Comparison of ENCODE assay signal across 12 mouse cellular contexts in the genomic region with DNA sequence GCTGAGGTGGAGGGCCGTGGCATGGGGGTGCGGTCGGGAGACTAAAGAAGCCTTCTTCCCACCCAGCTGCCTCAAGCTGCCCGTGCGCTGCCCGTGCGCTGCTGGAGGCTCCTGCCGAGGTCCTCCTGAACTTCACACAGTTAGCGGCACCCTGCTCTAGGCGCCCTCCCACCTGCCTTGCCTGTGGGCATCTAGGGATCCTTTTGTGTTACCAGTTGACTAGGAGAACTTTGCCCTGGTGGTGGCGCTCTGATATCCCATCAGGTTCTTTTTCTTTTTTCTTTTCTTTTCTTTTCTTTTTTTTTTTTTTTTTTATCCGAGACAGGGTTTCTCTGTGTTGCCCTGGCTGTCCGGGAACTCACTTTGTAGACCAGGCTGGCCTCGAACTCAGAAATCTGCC. TPM values are rescaled to one million over a fixed set of nuclear protein-coding genes. Genes with fewer than 3 reads are reported as not detected.
DNase-seq lines count a peak whose midpoint lies in the region; ATAC-seq and TF ChIP-seq lines count a peak whose summit lies in the region.
"Had no signal": no experiment of that assay in that cellular context is flagged by ENCODE, and none has a peak within 500 bp of the region (broad histone marks: within the 10 kb centered on the region; RNA-seq: fewer than 3 reads in every experiment).

No protein-coding gene starts in this region.

- H3K27ac ChIP-seq in heart, embryonic 16.5 days (ENCODE audit: low read length): no peak overlapping the region
- no peak overlapping the region for H3K27ac ChIP-seq in ES-E14 (ENCODE audit: insufficient read depth, low read depth, low read length, poor library complexity, severe bottlenecking)
- no peak overlapping the region for H3K27ac ChIP-seq in embryonic facial prominence, embryonic 12.5 days
- no peak overlapping the region for H3K27ac ChIP-seq in liver, embryonic 12.5 days
- H3K27ac ChIP-seq: midbrain, embryonic 12.5 days had no signal

- no peak overlapping the region for H3K9ac ChIP-seq in heart, embryonic 16.5 days (ENCODE audit: low read length)
- peak overlapping the region; percentile 72 for H3K9ac ChIP-seq in ES-E14 (ENCODE audit: insufficient read depth, low read depth, low read length, poor library complexity, severe bottlenecking)
- H3K9ac ChIP-seq in embryonic facial prominence, embryonic 12.5 days: no peak overlapping the region
- no peak overlapping the region for H3K9ac ChIP-seq in liver, embryonic 12.5 days
- H3K9ac ChIP-seq: midbrain, embryonic 12.5 days had no signal

- H3K27me3 ChIP-seq in heart, embryonic 16.5 days (ENCODE audit: control insufficient read depth, insufficient read depth, low read length): peaks cover 2% of the 10 kb centered on the region; the same call in 1 of the 2 replicates
- H3K27me3 ChIP-seq in embryonic facial prominence, embryonic 12.5 days: no peaks in the 10 kb centered on the region; the same call in 1 of the 2 replicates
- H3K27me3 ChIP-seq in liver, embryonic 12.5 days (replicated peaks): peaks cover 14% of the 10 kb centered on the region

- no peak overlapping the region for H3K4me3 ChIP-seq in heart, embryonic 16.5 days (ENCODE audit: low read length)
- H3K4me3 ChIP-seq in ES-E14 (ENCODE audit: insufficient read depth in 1 of 2, low read depth in 1 of 2, low read length in 2 of 2, poor library complexity in 1 of 2, severe bottlenecking in 1 of 2): peak overlapping the region; percentile 59 to 60
- no peak overlapping the region for H3K4me3 ChIP-seq in embryonic facial prominence, embryonic 12.5 days
- H3K4me3 ChIP-seq in liver, embryonic 12.5 days: no peak overlapping the region
- H3K4me3 ChIP-seq: midbrain, embryonic 12.5 days had no signal

- 0 out of 2 replicates have a peak, but pooled peaks cover 5% of the 10 kb centered on the region for H3K4me1 ChIP-seq in heart, embryonic 16.5 days (ENCODE audit: control insufficient read depth, insufficient read depth, low read length)
- H3K4me1 ChIP-seq in ES-E14 (ENCODE audit: control insufficient read depth in 2 of 2, insufficient read depth in 2 of 2, low read length in 2 of 2, poor library complexity in 1 of 2): peaks cover 0 to 5% of the 10 kb centered on the region in 2 experiments; a peak in 2 of 4 replicates
- peaks cover 6% of the 10 kb centered on the region; the same call in 1 of the 2 replicates for H3K4me1 ChIP-seq in embryonic facial prominence, embryonic 12.5 days
- peaks cover 6% of the 10 kb centered on the region for H3K4me1 ChIP-seq in liver, embryonic 12.5 days

- intact Hi-C loops in heart, postnatal 14 days (cut with DNase I): loop anchor here (5.0 kb wide), 1 partner anchor 111 kb away; no protein-coding TSS in a partner anchor

- in situ Hi-C loops in ES-E14 (cut with MboI; ENCODE audit: low sequenced_read_pairs in 2 of 2, unreplicated experiment in 2 of 2): no loop called here

- H3K4me2 ChIP-seq in heart, embryonic 16.5 days (ENCODE audit: low read depth, low read length): peak overlapping the region; percentile 23; the same call in 1 of the 2 replicates
- H3K4me2 ChIP-seq in embryonic facial prominence, embryonic 12.5 days (replicated peaks): peak overlapping the region; percentile 20; the same call in 1 of the 2 replicates
- peak overlapping the region; percentile 17; the same call in 1 of the 2 replicates for H3K4me2 ChIP-seq in liver, embryonic 12.5 days

- 32% methylated on average over 14 of the region's 14 CpGs for WGBS in heart, embryonic 16.5 days
- 36% methylated on average over 14 of the region's 14 CpGs for WGBS in embryonic facial prominence, embryonic 12.5 days
- WGBS in liver, embryonic 12.5 days (ENCODE audit: insufficient replicate concordance): 45% methylated on average over 14 of the region's 14 CpGs

- no peaks in the 10 kb centered on the region for H3K36me3 ChIP-seq in heart, embryonic 16.5 days (ENCODE audit: control insufficient read depth, insufficient read depth)
- H3K36me3 ChIP-seq in ES-E14 (ENCODE audit: control insufficient read depth, insufficient read depth, low read length, poor library complexity, severe bottlenecking): no peaks in the 10 kb centered on the region
- no peaks in the 10 kb centered on the region for H3K36me3 ChIP-seq in embryonic facial prominence, embryonic 12.5 days
- H3K36me3 ChIP-seq in liver, embryonic 12.5 days: no peaks in the 10 kb centered on the region
- H3K36me3 ChIP-seq: midbrain, embryonic 12.5 days had no signal

- no peak for DNase-seq in heart, postnatal 14 days
- DNase-seq in ES-E14 (ENCODE audit: low read depth, low spot score): peak; percentile 42
- DNase-seq in urinary bladder, postnatal 14 days (ENCODE audit: low spot score): no peak
- no peak for DNase-seq in spleen, postnatal 36 days (ENCODE audit: low spot score in 2 of 2)
- no peak for DNase-seq in layer of hippocampus, adult 11-12 months (ENCODE audit: low spot score)

- H3K9me3 ChIP-seq in heart, embryonic 16.5 days (replicated peaks; ENCODE audit: control insufficient read depth, low read length): no peaks in the 10 kb centered on the region
- no peaks in the 10 kb centered on the region for H3K9me3 ChIP-seq in ES-E14 (ENCODE audit: control insufficient read depth, insufficient read depth, low read depth, low read length)
- H3K9me3 ChIP-seq in embryonic facial prominence, embryonic 12.5 days: no peaks in the 10 kb centered on the region
- no peaks in the 10 kb centered on the region for H3K9me3 ChIP-seq in liver, embryonic 12.5 days (replicated peaks)
- H3K9me3 ChIP-seq: midbrain, embryonic 12.5 days had no signal

- ATAC-seq in heart, embryonic 16.5 days (replicated peaks; ENCODE audit: extremely low read depth, insufficient read depth, low FRiP score): no peak
- no peak for ATAC-seq in embryonic facial prominence, embryonic 12.5 days (ENCODE audit: insufficient number of reproducible peaks, insufficient read depth, low FRiP score, low TSS enrichment)
- ATAC-seq in liver, embryonic 12.5 days: no peak

TF ChIP-seq in ES-E14, 5 proteins besides CTCF, POLR2A, EP300 and RAD21:
- TF ChIP-seq ZNF384 (IDR thresholded peaks at IDR 0.05; ENCODE audit: low read depth, low read length): 0 out of 2 replicates have a peak, but pooled peaks have one; percentile 61
- TF ChIP-seq CHD2 (IDR thresholded peaks at IDR 0.05; ENCODE audit: low read depth, low read length): no peak
TF ChIP-seq in ES-E14: peak in this region for 1.

RNA-seq across cellular contexts. Expression of gene Ifnl2, which starts 19.4 kb away (rescaled TPM):
- polyA plus RNA-seq in heart, embryonic 16.5 days (2015; fragmentation: Nextera tagmentation; extraction: Ambion mirVana): not detected in 2 replicates
- not detected for total RNA-seq in heart, postnatal 14 days (2021)
- total RNA-seq in ES-E14 (2012; rRNA removed): not detected in 2 replicates
- not detected in 2 replicates for polyA plus RNA-seq in embryonic facial prominence, embryonic 12.5 days (2016; fragmentation: Nextera tagmentation; extraction: Ambion mirVana)
- polyA plus RNA-seq in liver, embryonic 12.5 days (2016; fragmentation: Nextera tagmentation; extraction: Ambion mirVana): not detected in 2 replicates
- total RNA-seq: gastrocnemius, adult 8-10 months; left cerebral cortex, adult 18-20 months had no signal
- polyA plus RNA-seq: midbrain, embryonic 12.5 days; spleen, adult 2 months had no signal

RNA-seq across cellular contexts. Expression of gene Ifnl3, which starts 31.7 kb away (rescaled TPM):
- polyA plus RNA-seq in heart, embryonic 16.5 days (2015; fragmentation: Nextera tagmentation; extraction: Ambion mirVana): not detected in 2 replicates
- total RNA-seq in heart, postnatal 14 days (2021): not detected
- not detected in 2 replicates for total RNA-seq in ES-E14 (2012; rRNA removed)
- not detected in 2 replicates for polyA plus RNA-seq in embryonic facial prominence, embryonic 12.5 days (2016; fragmentation: Nextera tagmentation; extraction: Ambion mirVana)
- polyA plus RNA-seq in liver, embryonic 12.5 days (2016; fragmentation: Nextera tagmentation; extraction: Ambion mirVana): not detected in 2 replicates
- total RNA-seq: gastrocnemius, adult 8-10 months; left cerebral cortex, adult 18-20 months had no signal
- polyA plus RNA-seq: midbrain, embryonic 12.5 days; spleen, adult 2 months had no signal

RNA-seq across cellular contexts. Expression of gene Lrfn1, which starts 39.1 kb away (rescaled TPM):
- 0.72 and 0.80 TPM in 2 replicates for polyA plus RNA-seq in heart, embryonic 16.5 days (2015; fragmentation: Nextera tagmentation; extraction: Ambion mirVana)
- 1 to 10 TPM in 1 of 2 experiments, under 1 TPM in 1; 0.69 to 1.1 TPM for total RNA-seq in heart, postnatal 14 days (2021)
- 17.1 and 32.6 TPM in 2 replicates for total RNA-seq in ES-E14 (2012; rRNA removed)
- 9.9 and 10.7 TPM in 2 replicates for polyA plus RNA-seq in embryonic facial prominence, embryonic 12.5 days (2016; fragmentation: Nextera tagmentation; extraction: Ambion mirVana)
- polyA plus RNA-seq in liver, embryonic 12.5 days (2016; fragmentation: Nextera tagmentation; extraction: Ambion mirVana): 1.3 and 1.5 TPM in 2 replicates

RNA-seq across cellular contexts. Expression of gene Sycn, which starts 49.8 kb away (rescaled TPM):
- polyA plus RNA-seq in heart, embryonic 16.5 days (2015; fragmentation: Nextera tagmentation; extraction: Ambion mirVana): not detected in 2 replicates
- not detected for total RNA-seq in heart, postnatal 14 days (2021)
- not detected in 2 replicates for total RNA-seq in ES-E14 (2012; rRNA removed)
- polyA plus RNA-seq in embryonic facial prominence, embryonic 12.5 days (2016; fragmentation: Nextera tagmentation; extraction: Ambion mirVana): not detected in 2 replicates
- polyA plus RNA-seq in liver, embryonic 12.5 days (2016; fragmentation: Nextera tagmentation; extraction: Ambion mirVana): not detected in 2 replicates
- total RNA-seq: gastrocnemius, adult 8-10 months; left cerebral cortex, adult 18-20 months had no signal
- polyA plus RNA-seq: midbrain, embryonic 12.5 days had no signal

RNA-seq across cellular contexts. Expression of gene Gmfg, which starts 53.7 kb away (rescaled TPM):
- 17.9 and 32.7 TPM in 2 replicates for polyA plus RNA-seq in heart, embryonic 16.5 days (2015; fragmentation: Nextera tagmentation; extraction: Ambion mirVana)
- total RNA-seq in heart, postnatal 14 days (2021): 10 to 100 TPM in 1 of 2 experiments, 1 to 10 TPM in 1; 8.1 to 18.8 TPM
- 12.7 and 17.2 TPM in 2 replicates for total RNA-seq in ES-E14 (2012; rRNA removed)
- 7.5 and 8.3 TPM in 2 replicates for polyA plus RNA-seq in embryonic facial prominence, embryonic 12.5 days (2016; fragmentation: Nextera tagmentation; extraction: Ambion mirVana)
- 41.0 and 41.3 TPM in 2 replicates for polyA plus RNA-seq in liver, embryonic 12.5 days (2016; fragmentation: Nextera tagmentation; extraction: Ambion mirVana)

Comparison
In these comparisons a context has a peak if more than half of its experiments do, and no peak if none do; other contexts are left out.
1. H3K4me3 ChIP-seq: peak in ES-E14 (2 of 2); none in heart, embryonic 16.5 days (single experiment), embryonic facial prominence, embryonic 12.5 days (single experiment) and liver, embryonic 12.5 days (single experiment).
2. Peak in every context shown above with its lines, with median percentiles within 50 percentile points of each other: H3K4me2 ChIP-seq.